31 mouse cellular contexts compared by ENCODE assay signal in the genomic region with DNA sequence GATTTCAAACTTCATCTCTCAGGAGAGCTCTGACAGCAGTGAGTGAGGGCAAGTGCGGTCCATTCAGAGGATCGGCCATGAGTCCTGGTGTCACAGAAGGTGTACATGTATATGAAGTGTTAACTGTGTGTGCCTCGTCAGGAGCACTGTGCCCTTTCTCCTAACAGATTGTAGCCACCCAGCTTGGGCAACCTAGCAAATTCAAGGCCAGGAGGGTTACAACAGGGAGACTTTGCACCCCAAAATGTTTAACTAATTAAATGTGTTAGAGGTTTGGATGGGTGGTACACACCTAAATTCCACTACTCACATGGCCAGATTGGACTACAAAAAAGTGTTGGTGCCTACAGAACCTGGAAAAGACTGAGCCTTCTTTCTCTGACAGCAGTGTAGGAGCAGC. TPM values are rescaled to one million over a fixed set of nuclear protein-coding genes. Genes with fewer than 3 reads are reported as not detected.
DNase-seq lines count a peak whose midpoint lies in the region; ATAC-seq and TF ChIP-seq lines count a peak whose summit lies in the region.
"Had no signal": no experiment of that assay in that cellular context is flagged by ENCODE, and none has a peak within 500 bp of the region (broad histone marks: within the 10 kb centered on the region; RNA-seq: fewer than 3 reads in every experiment).

No protein-coding gene starts in this region.

- TF ChIP-seq EP300 in heart, adult 2 months (IDR thresholded peaks at IDR 0.05; ENCODE audit: insufficient read depth, low read depth, low read length) = no peak
- no peak for TF ChIP-seq EP300 in liver, postnatal 0 days (IDR thresholded peaks at IDR 0.05; ENCODE audit: low read depth)

- H3K4me1 ChIP-seq in heart, adult 2 months (ENCODE audit: control insufficient read depth, insufficient read depth, low read length) = peaks cover 13% of the 10 kb centered on the region
- peaks cover 64% of the 10 kb centered on the region for H3K4me1 ChIP-seq in kidney, embryonic 16.5 days (ENCODE audit: insufficient read depth, low read length)
- H3K4me1 ChIP-seq in kidney, embryonic 14.5 days (ENCODE audit: control insufficient read depth, insufficient read depth, low read length) = peaks cover 16% of the 10 kb centered on the region
- H3K4me1 ChIP-seq in liver, postnatal 0 days (ENCODE audit: insufficient read depth) = peaks cover 14% of the 10 kb centered on the region
- H3K4me1 ChIP-seq: embryonic facial prominence, embryonic 12.5 days; hindbrain, embryonic 10.5 days; hindbrain, embryonic 15.5 days; neural tube, embryonic 12.5 days had no signal

- intact Hi-C loops in heart, adult 2 months (cut with DNase I) = loop anchor here (5.0 kb wide), 1 partner anchor 41 kb away; the partner anchor contains the start of gene Dag1
- intact Hi-C loops in heart, postnatal 14 days (cut with DNase I) = loop anchor here (5.0 kb wide), 1 partner anchor 36 kb away; no protein-coding TSS in a partner anchor

- no peaks in the 10 kb centered on the region for H3K27me3 ChIP-seq in heart, adult 2 months (ENCODE audit: control insufficient read depth, insufficient read depth, low read length)
- no peaks in the 10 kb centered on the region for H3K27me3 ChIP-seq in kidney, embryonic 16.5 days (ENCODE audit: insufficient read depth, low read length)
- no peaks in the 10 kb centered on the region for H3K27me3 ChIP-seq in kidney, embryonic 14.5 days (ENCODE audit: control insufficient read depth, insufficient read depth, low read length)
- H3K27me3 ChIP-seq in liver, postnatal 0 days (ENCODE audit: insufficient read depth, low read length) = no peaks in the 10 kb centered on the region
- H3K27me3 ChIP-seq: embryonic facial prominence, embryonic 12.5 days; hindbrain, embryonic 15.5 days; limb, embryonic 15.5 days; neural tube, embryonic 12.5 days; Patski had no signal

- peaks cover 8% of the 10 kb centered on the region for H3K36me3 ChIP-seq in heart, adult 2 months (ENCODE audit: control insufficient read depth, insufficient read depth, low read length)
- H3K36me3 ChIP-seq in kidney, embryonic 16.5 days (ENCODE audit: insufficient read depth, low read length) = peaks cover 7% of the 10 kb centered on the region
- H3K36me3 ChIP-seq in kidney, embryonic 14.5 days (ENCODE audit: control insufficient read depth, insufficient read depth, low read length) = peaks cover 17% of the 10 kb centered on the region
- peaks cover 4% of the 10 kb centered on the region; the same call in 1 of the 2 replicates for H3K36me3 ChIP-seq in liver, postnatal 0 days (replicated peaks; ENCODE audit: insufficient read depth, low read length)

- no peaks in the 10 kb centered on the region for H3K9me3 ChIP-seq in kidney, embryonic 16.5 days (ENCODE audit: low read length)
- H3K9me3 ChIP-seq in kidney, embryonic 14.5 days (ENCODE audit: control insufficient read depth, low read length) = no peaks in the 10 kb centered on the region
- H3K9me3 ChIP-seq in liver, postnatal 0 days (ENCODE audit: low read length) = no peaks in the 10 kb centered on the region
- H3K9me3 ChIP-seq: embryonic facial prominence, embryonic 12.5 days; hindbrain, embryonic 10.5 days; hindbrain, embryonic 15.5 days; limb, embryonic 10.5 days; limb, embryonic 15.5 days; neural tube, embryonic 12.5 days had no signal

- TF ChIP-seq CTCF in heart, adult 2 months (IDR thresholded peaks at IDR 0.05) = no peak
- TF ChIP-seq CTCF in liver, postnatal 0 days (IDR thresholded peaks at IDR 0.05; ENCODE audit: low read depth) = no peak

- 80% methylated on average over 3 of the region's 3 CpGs for WGBS in heart, adult 2 months
- WGBS in kidney, embryonic 16.5 days = 88% methylated on average over 3 of the region's 3 CpGs
- 87% methylated on average over 3 of the region's 3 CpGs for WGBS in kidney, embryonic 14.5 days
- 76% methylated on average over 3 of the region's 3 CpGs for WGBS in liver, postnatal 0 days (ENCODE audit: insufficient replicate concordance)

- H3K9ac ChIP-seq in heart, adult 2 months (ENCODE audit: low read depth, low read length) = no peak overlapping the region
- H3K9ac ChIP-seq in kidney, embryonic 16.5 days (replicated peaks; ENCODE audit: low read length) = no peak overlapping the region
- no peak overlapping the region for H3K9ac ChIP-seq in kidney, embryonic 14.5 days (ENCODE audit: low read depth, low read length)
- H3K9ac ChIP-seq in liver, postnatal 0 days (replicated peaks) = no peak overlapping the region; the same call in 1 of the 2 replicates
- H3K9ac ChIP-seq: embryonic facial prominence, embryonic 12.5 days; hindbrain, embryonic 15.5 days; limb, embryonic 15.5 days; neural tube, embryonic 12.5 days had no signal

- no peak overlapping the region for H3K4me3 ChIP-seq in heart, adult 2 months
- H3K4me3 ChIP-seq in kidney, embryonic 16.5 days (ENCODE audit: low read length) = no peak overlapping the region
- H3K4me3 ChIP-seq in kidney, embryonic 14.5 days (ENCODE audit: low read length) = no peak overlapping the region
- H3K4me3 ChIP-seq in liver, postnatal 0 days (ENCODE audit: low read depth, low read length) = no peak overlapping the region
- H3K4me3 ChIP-seq: embryonic facial prominence, embryonic 12.5 days; hindbrain, embryonic 10.5 days; hindbrain, embryonic 15.5 days; limb, embryonic 10.5 days; limb, embryonic 15.5 days; neural tube, embryonic 12.5 days had no signal

- TF ChIP-seq POLR2A in heart, adult 2 months (IDR thresholded peaks at IDR 0.05; ENCODE audit: insufficient read depth, low read depth, low read length) = no peak

- ATAC-seq in kidney, embryonic 16.5 days (ENCODE audit: low FRiP score, low TSS enrichment) = no peak
- no peak for ATAC-seq in kidney, embryonic 14.5 days (ENCODE audit: low FRiP score, low TSS enrichment)
- ATAC-seq in liver, postnatal 0 days = peak; percentile 66
- ATAC-seq: forebrain, embryonic 16.5 days; inflammation-experienced regulatory T-cells, adult 6 months; Patski had no signal

- peak overlapping the region; percentile 84 for H3K27ac ChIP-seq in heart, adult 2 months
- H3K27ac ChIP-seq in kidney, embryonic 16.5 days (ENCODE audit: low read length) = peak overlapping the region; percentile 88
- H3K27ac ChIP-seq in kidney, embryonic 14.5 days (ENCODE audit: low read depth, low read length) = no peak overlapping the region
- peak overlapping the region; percentile 48 for H3K27ac ChIP-seq in liver, postnatal 0 days (ENCODE audit: low read depth)
- H3K27ac ChIP-seq: embryonic facial prominence, embryonic 12.5 days; hindbrain, embryonic 10.5 days; hindbrain, embryonic 15.5 days; limb, embryonic 10.5 days; neural tube, embryonic 12.5 days had no signal

- no peak overlapping the region for H3K4me2 ChIP-seq in kidney, embryonic 16.5 days (replicated peaks; ENCODE audit: low read depth, low read length)
- no peak overlapping the region for H3K4me2 ChIP-seq in kidney, embryonic 14.5 days (replicated peaks; ENCODE audit: low read depth, low read length)
- H3K4me2 ChIP-seq in liver, postnatal 0 days (ENCODE audit: low read depth, low read length) = no peak overlapping the region
- H3K4me2 ChIP-seq: embryonic facial prominence, embryonic 12.5 days; hindbrain, embryonic 15.5 days; limb, embryonic 15.5 days; neural tube, embryonic 12.5 days had no signal

- no peak for DNase-seq in heart, adult 2 months
- no peak for DNase-seq in heart, postnatal 14 days
- no peak for DNase-seq in liver, postnatal 0 days
- DNase-seq in liver = no peak
- no peak for DNase-seq in urinary bladder, postnatal 4 days (ENCODE audit: low spot score in 2 of 2)
- DNase-seq: adrenal gland, postnatal 10 days; cerebellum, adult 11-12 months; cerebellum, adult 9-11 months; embryo, embryonic 11 days; gastrocnemius, postnatal 10 days; heart, postnatal 10 days; kidney, adult 11 months; kidney, postnatal 4 days; lung, adult 2 months; lung, postnatal 10 days; midbrain, embryonic 14.5 days; right cerebral cortex, adult 18-20 months; spleen, adult 18-20 months; thymus, adult 18-20 months; thymus, postnatal 25 days had no signal

- H3K79me2 ChIP-seq in heart, adult 2 months (replicated peaks; ENCODE audit: control insufficient read depth, insufficient read depth, low read length) = no peaks in the 10 kb centered on the region; the same call in 1 of the 2 replicates

RNA-seq across cellular contexts. Expression of gene Bsn, which starts 31.4 kb away (rescaled TPM):
- under 1 TPM; 0.03 to 0.05 TPM for total RNA-seq in heart, adult 2 months (2021)
- 0.06 and 0.10 TPM in 2 replicates for polyA plus RNA-seq in heart, adult 2 months (2012; rRNA removed)
- total RNA-seq in heart, postnatal 14 days (2021) = under 1 TPM; 0.05 to 0.07 TPM
- polyA plus RNA-seq in kidney, embryonic 16.5 days (2015; fragmentation: Nextera tagmentation; extraction: Ambion mirVana) = 0.64 and 0.67 TPM in 2 replicates
- polyA plus RNA-seq in kidney, embryonic 14.5 days (2014; fragmentation: Nextera tagmentation; extraction: Ambion mirVana) = 0.76 and 0.77 TPM in 2 replicates
- polyA plus RNA-seq in liver, postnatal 0 days (2015; fragmentation: Nextera tagmentation; extraction: Ambion mirVana) = 0.58 and 0.59 TPM in 2 replicates

RNA-seq across cellular contexts. Expression of gene Dag1, which starts 42.2 kb away (rescaled TPM):
- 100 to 1,000 TPM; 305 to 347 TPM for total RNA-seq in heart, adult 2 months (2021)
- polyA plus RNA-seq in heart, adult 2 months (2012; rRNA removed) = 124 and 157 TPM in 2 replicates
- 100 to 1,000 TPM; 362 to 379 TPM for total RNA-seq in heart, postnatal 14 days (2021)
- polyA plus RNA-seq in kidney, embryonic 16.5 days (2015; fragmentation: Nextera tagmentation; extraction: Ambion mirVana) = 163 and 182 TPM in 2 replicates
- polyA plus RNA-seq in kidney, embryonic 14.5 days (2014; fragmentation: Nextera tagmentation; extraction: Ambion mirVana) = 60.7 and 129 TPM in 2 replicates
- polyA plus RNA-seq in liver, postnatal 0 days (2015; fragmentation: Nextera tagmentation; extraction: Ambion mirVana) = 20.0 and 20.8 TPM in 2 replicates
